Mouse (Mus musculus): Measurements from ENCODE around the gene Sec61b.

DNA sequence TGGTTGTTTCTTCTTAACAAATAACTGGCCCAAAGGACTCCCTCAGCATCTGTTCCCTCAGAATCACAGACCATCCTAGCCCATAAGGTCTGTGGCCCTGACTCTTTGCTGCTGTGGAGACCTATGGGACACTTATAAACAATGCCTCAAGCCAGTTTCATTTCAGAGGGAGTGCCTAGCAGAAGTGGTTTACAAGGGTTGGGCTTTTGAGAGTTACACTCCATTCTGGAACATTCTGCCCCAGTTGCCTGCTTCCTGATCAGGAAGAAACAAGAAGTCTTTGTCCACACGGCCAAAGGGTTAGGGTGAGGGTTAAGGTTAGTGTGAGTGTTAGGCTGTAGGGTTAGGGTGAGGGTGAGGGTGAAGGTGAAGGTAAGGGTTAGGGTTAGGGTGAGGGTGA is 19.7 kb downstream of the Sec61b start:
- no peak for TF ChIP-seq CTCF (conservative IDR thresholded peaks at IDR 0.05; ENCODE audit: insufficient read depth, insufficient read length, low read depth, low read length)
- TF ChIP-seq POLR2A (IDR thresholded peaks at IDR 0.05; ENCODE audit: low read depth, low read length): no peak
